Mouse (Mus musculus) adrenal gland, postnatal 25 days (tissue): ENCODE results near the gene Ppfia4. TPM values are rescaled to one million over a fixed set of nuclear protein-coding genes. Genes with fewer than 3 reads are reported as not detected.

Experiments used
- DNase-seq: peaks from one replicate; pipeline ENCODE4 v3.0.0; 2021; ENCODE audit warnings: mixed read lengths
- total RNA-seq: library from RNA; stranded (reverse); gene quantifications from 2 replicates; pipeline ENCODE4 v1.2.3, GENCODE M21; 2021

Gene Ppfia4
- total RNA-seq, 1 experiment from 2014 or later: 2.0 TPM

GRCm38 (mm10) chr1:134339162-134339561 lies 6.4 kb upstream of the Ppfia4 start:
- no peak for DNase-seq

- DNase-seq: no peak
These were observed 4.4 kb upstream of the Ppfia4 start for GRCm38 (mm10) chr1:134336958-134337710.

- DNase-seq: no peak
These were observed 3.4 kb upstream of the Ppfia4 start for GRCm38 (mm10) chr1:134335924-134336810.

- DNase-seq: no peak
These were observed 2.6 kb upstream of the Ppfia4 start for GRCm38 (mm10) chr1:134335211-134335923.

GRCm38 (mm10) chr1:134334111-134334827 lies 1.5 kb upstream of the Ppfia4 start:
- no peak for DNase-seq

- DNase-seq: no peak
These were observed 813 bp upstream of the Ppfia4 start for GRCm38 (mm10) chr1:134333371-134334110.

- peak; percentile 76 for DNase-seq
These were observed 671 bp downstream of the Ppfia4 start for GRCm38 (mm10) chr1:134331879-134332635.

- DNase-seq: no peak
These were observed 5.8 kb downstream of the Ppfia4 start for GRCm38 (mm10) chr1:134326841-134327346.

- no peak for DNase-seq
These were observed 10.1 kb downstream of the Ppfia4 start for GRCm38 (mm10) chr1:134322591-134322990.

GRCm38 (mm10) chr1:134320691-134321301 lies 11.9 kb downstream of the Ppfia4 start:
- no peak for DNase-seq

GRCm38 (mm10) chr1:134318261-134318660 lies 14.5 kb downstream of the Ppfia4 start:
- DNase-seq: no peak

- no peak for DNase-seq
These were observed 16.4 kb downstream of the Ppfia4 start for GRCm38 (mm10) chr1:134316361-134316760.

- DNase-seq: no peak
These were observed 17.5 kb downstream of the Ppfia4 start for GRCm38 (mm10) chr1:134315181-134315580.

GRCm38 (mm10) chr1:134311760-134312159 lies 21.0 kb downstream of the Ppfia4 start:
- no peak for DNase-seq

GRCm38 (mm10) chr1:134310729-134311128 lies 22.0 kb downstream of the Ppfia4 start:
- DNase-seq: no peak

GRCm38 (mm10) chr1:134310291-134310690 lies 22.4 kb downstream of the Ppfia4 start:
- DNase-seq: no peak

- no peak for DNase-seq
These were observed 25.3 kb downstream of the Ppfia4 start for GRCm38 (mm10) chr1:134307409-134307808.

GRCm38 (mm10) chr1:134304940-134305339 lies 27.8 kb downstream of the Ppfia4 start:
- DNase-seq: no peak

GRCm38 (mm10) chr1:134302568-134303238 lies 30.0 kb downstream of the Ppfia4 start:
- DNase-seq: no peak
